Mouse (Mus musculus): ENCODE data around the gene Pkp1. TPM values are rescaled to one million over a fixed set of nuclear protein-coding genes. Genes with fewer than 3 reads are reported as not detected.

Gene Pkp1
- polyA plus RNA-seq, 1 experiment from 2014 or later, result 0.63 TPM

DNA sequence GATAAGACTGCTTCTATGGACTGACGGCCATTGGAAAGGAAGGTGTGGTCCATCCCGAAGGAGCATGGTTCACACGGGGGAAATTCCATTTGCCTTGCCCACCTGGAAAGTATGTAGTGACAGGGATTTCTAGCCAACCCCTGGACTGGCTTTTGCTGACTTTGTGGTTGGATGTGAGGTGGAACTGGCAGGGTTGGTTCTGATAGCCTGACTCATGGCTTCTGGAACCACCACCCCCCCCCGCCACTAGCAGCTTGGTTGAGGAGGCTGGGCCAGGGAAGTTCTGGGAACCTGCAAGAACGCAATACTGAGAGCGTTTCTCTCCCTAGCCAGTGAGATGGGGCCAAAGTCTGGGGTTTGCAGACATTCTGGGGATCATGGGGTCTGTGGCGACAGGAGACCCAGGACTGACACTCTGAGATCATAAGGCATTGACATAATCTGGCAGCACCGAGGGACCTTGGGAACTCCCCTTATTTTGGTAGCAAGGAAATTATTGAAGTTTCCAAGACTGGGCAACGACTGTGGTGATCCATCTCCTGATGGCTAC, 55.1 kb downstream of the Pkp1 start:
- H3K4me1 ChIP-seq, result no peaks in the 10 kb centered on the region
- no peak overlapping the region for H3K4me3 ChIP-seq
- peaks cover 4% of the 10 kb centered on the region; the same call in 1 of the 2 replicates for H3K27me3 ChIP-seq (ENCODE audit: low read depth, poor library complexity, severe bottlenecking)
- no peaks in the 10 kb centered on the region for H3K9me3 ChIP-seq (replicated peaks)
- WGBS, result 88% methylated on average over 9 of the region's 9 CpGs
- DNase-seq (ENCODE audit: low spot score), result no peak
- no peaks in the 10 kb centered on the region for H3K36me3 ChIP-seq
- no peak overlapping the region for H3K27ac ChIP-seq

- H3K27me3 ChIP-seq (ENCODE audit: low read depth, poor library complexity, severe bottlenecking), result peaks cover 4% of the 10 kb centered on the region; the same call in 1 of the 2 replicates
- no peaks in the 10 kb centered on the region for H3K4me1 ChIP-seq
- no peaks in the 10 kb centered on the region for H3K36me3 ChIP-seq
- DNase-seq (ENCODE audit: low spot score), result no peak
- H3K9me3 ChIP-seq (replicated peaks), result no peaks in the 10 kb centered on the region
- H3K27ac ChIP-seq, result no peak overlapping the region
- H3K4me3 ChIP-seq, result no peak overlapping the region
- WGBS, result 80% methylated on average over 5 of the region's 5 CpGs
Measured at GRCm38 (mm10) chr1:135862561-135862960, 56.4 kb downstream of the Pkp1 start.

DNA sequence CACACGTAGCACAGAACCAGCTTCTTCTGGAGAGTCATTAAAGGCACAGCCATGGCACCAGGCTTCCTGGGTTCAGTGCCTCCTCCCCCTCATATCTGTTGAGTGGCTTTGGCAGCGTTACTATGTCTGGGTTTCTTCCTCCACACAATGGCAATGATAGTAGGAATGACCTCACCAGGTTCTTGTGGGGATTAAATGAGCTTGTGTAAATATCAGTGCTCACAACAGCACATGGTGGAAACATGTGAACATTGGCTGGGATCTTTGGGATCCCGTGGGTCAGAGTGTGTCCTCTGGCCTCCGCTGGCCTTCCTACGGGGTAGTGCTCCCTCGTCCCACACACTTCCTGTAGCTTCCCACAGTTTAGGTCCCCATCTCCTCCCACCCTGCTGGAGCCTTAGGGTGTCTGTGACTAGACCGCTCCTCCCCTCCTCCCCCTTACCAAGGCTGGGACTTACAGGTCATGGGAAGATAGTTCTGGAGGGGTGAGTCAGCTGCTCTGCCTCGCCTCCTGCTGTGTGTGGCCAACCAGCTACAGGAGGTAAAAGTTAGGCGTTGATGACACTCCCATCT, 56.9 kb downstream of the Pkp1 start:
- no peaks in the 10 kb centered on the region for H3K9me3 ChIP-seq (replicated peaks)
- H3K27me3 ChIP-seq (ENCODE audit: low read depth, poor library complexity, severe bottlenecking), result peaks cover 4% of the 10 kb centered on the region; the same call in 1 of the 2 replicates
- H3K4me3 ChIP-seq, result no peak overlapping the region
- no peaks in the 10 kb centered on the region for H3K36me3 ChIP-seq
- no peak for DNase-seq (ENCODE audit: low spot score)
- H3K27ac ChIP-seq, result no peak overlapping the region
- no peaks in the 10 kb centered on the region for H3K4me1 ChIP-seq
- WGBS, result 71% methylated on average over 9 of the region's 9 CpGs

DNA sequence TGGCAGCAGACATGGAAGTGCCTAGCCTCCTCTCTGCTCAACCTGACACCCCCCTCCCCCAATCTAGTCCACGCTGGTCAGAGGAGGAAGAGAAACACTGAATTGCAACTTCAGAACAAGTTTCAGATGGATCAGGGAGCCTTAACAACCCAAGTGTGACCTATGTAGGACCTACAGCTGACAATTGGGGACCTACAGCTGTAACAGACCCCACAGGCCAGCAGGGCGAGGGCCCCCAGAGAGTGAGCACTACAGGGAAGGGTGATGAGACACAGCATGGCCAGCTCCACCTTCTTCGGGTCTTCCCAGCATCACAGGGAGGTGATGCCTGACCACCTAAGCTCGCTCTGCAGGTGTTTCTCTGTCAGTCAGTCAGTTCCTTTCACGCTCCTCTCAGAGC, 57.9 kb downstream of the Pkp1 start:
- no peaks in the 10 kb centered on the region for H3K9me3 ChIP-seq (replicated peaks)
- H3K4me1 ChIP-seq, result peaks cover 3% of the 10 kb centered on the region; the same call in 1 of the 2 replicates
- WGBS, result 70% methylated on average over 5 of the region's 5 CpGs
- 0 out of 2 replicates have a peak, but pooled peaks cover 3% of the 10 kb centered on the region for H3K27me3 ChIP-seq (ENCODE audit: low read depth, poor library complexity, severe bottlenecking)
- no peak overlapping the region for H3K27ac ChIP-seq
- H3K36me3 ChIP-seq, result no peaks in the 10 kb centered on the region
- DNase-seq (ENCODE audit: low spot score), result no peak
- no peak overlapping the region for H3K4me3 ChIP-seq

DNA sequence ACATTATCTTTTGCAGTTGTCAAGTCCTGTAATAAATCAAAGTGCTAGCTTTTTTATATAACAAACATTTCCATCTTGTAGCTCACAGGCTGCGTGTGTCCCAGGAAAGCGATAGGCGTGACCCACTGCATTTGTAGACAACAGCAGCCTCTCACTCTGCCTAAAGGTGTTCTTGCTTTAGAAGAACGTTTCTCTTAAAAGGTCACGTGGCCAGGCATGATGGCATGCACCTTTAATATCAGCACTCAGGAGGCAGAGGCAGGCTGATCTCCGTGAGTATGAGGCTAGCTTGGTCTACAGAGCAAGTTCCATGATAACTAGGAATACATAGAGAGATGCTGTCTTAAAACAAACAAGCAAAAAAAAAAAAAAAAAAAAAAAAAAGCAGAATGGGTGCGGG, 60.5 kb downstream of the Pkp1 start:
- no peak for DNase-seq (ENCODE audit: low spot score)
- H3K27ac ChIP-seq, result no peak overlapping the region
- no peaks in the 10 kb centered on the region for H3K27me3 ChIP-seq (ENCODE audit: low read depth, poor library complexity, severe bottlenecking)
- H3K9me3 ChIP-seq (replicated peaks), result no peaks in the 10 kb centered on the region
- H3K4me1 ChIP-seq, result peaks cover 5% of the 10 kb centered on the region; the same call in 1 of the 2 replicates
- H3K4me3 ChIP-seq, result no peak overlapping the region
- 94% methylated on average over 7 of the region's 7 CpGs for WGBS
- H3K36me3 ChIP-seq, result no peaks in the 10 kb centered on the region

DNA sequence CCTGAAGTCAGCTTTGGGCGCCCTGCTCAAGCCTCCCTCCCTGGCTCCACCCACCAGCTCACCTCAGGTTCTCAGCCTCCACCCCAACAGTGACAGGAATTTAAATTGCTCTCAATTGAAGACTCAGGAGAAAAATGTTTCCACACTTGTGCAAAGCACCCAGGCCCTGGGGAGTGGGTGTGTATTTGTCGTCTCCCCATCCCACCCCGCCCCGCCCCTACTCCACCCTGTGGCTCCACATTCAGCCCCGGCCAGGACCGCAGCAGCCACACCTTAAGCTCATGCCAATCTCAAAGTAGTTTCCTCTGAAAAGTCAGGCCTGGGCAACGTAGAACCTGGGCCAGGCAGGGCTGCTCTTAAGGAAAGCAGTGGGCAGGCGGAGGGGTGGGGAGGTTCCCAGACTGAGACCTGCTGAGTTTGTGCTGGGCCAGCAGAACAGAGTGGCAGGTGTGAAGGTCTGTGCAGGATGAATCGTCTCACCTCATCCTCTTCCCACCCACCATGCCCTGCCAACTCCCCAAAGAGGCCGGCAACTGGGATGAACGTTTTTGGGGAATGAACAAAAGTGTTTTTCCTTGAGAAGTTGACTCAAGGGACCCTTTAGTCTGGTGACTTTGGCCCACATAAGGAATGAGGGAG, 61.8 kb downstream of the Pkp1 start:
- Histone ChIP-seq H3K4me1 (peaks cover 9% of the 10 kb centered on the region; the same call in 1 of the 2 replicates), H3K9me3 (replicated peaks) (no peaks in the 10 kb centered on the region), H3K36me3 (no peaks in the 10 kb centered on the region), H3K27ac (0 out of 2 replicates have a peak overlapping the region, but pooled peaks have one; percentile 2), H3K4me3 (no peak overlapping the region), H3K27me3 (ENCODE audit: low read depth, poor library complexity, severe bottlenecking) (no peaks in the 10 kb centered on the region)
- no peak for DNase-seq (ENCODE audit: low spot score)
- WGBS, result 50% methylated on average over 11 of the region's 11 CpGs

GRCm38 (mm10) chr1:135856070-135856469, 62.9 kb downstream of the Pkp1 start:
- no peak overlapping the region for H3K27ac ChIP-seq
- H3K4me1 ChIP-seq, result peaks cover 20% of the 10 kb centered on the region
- 69% methylated on average over 4 of the region's 4 CpGs for WGBS
- no peaks in the 10 kb centered on the region for H3K27me3 ChIP-seq (ENCODE audit: low read depth, poor library complexity, severe bottlenecking)
- H3K9me3 ChIP-seq (replicated peaks), result no peaks in the 10 kb centered on the region
- H3K4me3 ChIP-seq, result no peak overlapping the region
- DNase-seq (ENCODE audit: low spot score), result no peak
- no peaks in the 10 kb centered on the region for H3K36me3 ChIP-seq

GRCm38 (mm10) chr1:135855344-135855687, 63.7 kb downstream of the Pkp1 start:
- DNase-seq (ENCODE audit: low spot score), result no peak
- Histone ChIP-seq H3K27me3 (ENCODE audit: low read depth, poor library complexity, severe bottlenecking) (no peaks in the 10 kb centered on the region), H3K9me3 (replicated peaks) (no peaks in the 10 kb centered on the region), H3K4me1 (peaks cover 22% of the 10 kb centered on the region), H3K36me3 (no peaks in the 10 kb centered on the region), H3K4me3 (no peak overlapping the region), H3K27ac (no peak overlapping the region)
- 95% methylated on average over 1 of the region's 1 CpGs for WGBS

- Histone ChIP-seq H3K9me3 (replicated peaks) (no peaks in the 10 kb centered on the region), H3K36me3 (no peaks in the 10 kb centered on the region), H3K27ac (no peak overlapping the region), H3K4me3 (no peak overlapping the region), H3K27me3 (ENCODE audit: low read depth, poor library complexity, severe bottlenecking) (no peaks in the 10 kb centered on the region), H3K4me1 (peaks cover 22% of the 10 kb centered on the region)
- no peak for DNase-seq (ENCODE audit: low spot score)
- 91% methylated on average over 6 of the region's 6 CpGs for WGBS
Measured at GRCm38 (mm10) chr1:135854591-135855343, 64.2 kb downstream of the Pkp1 start.

- DNase-seq (ENCODE audit: low spot score), result no peak
- 88% methylated on average over 4 of the region's 4 CpGs for WGBS
- peaks cover 22% of the 10 kb centered on the region for H3K4me1 ChIP-seq
- no peak overlapping the region for H3K27ac ChIP-seq
- H3K27me3 ChIP-seq (ENCODE audit: low read depth, poor library complexity, severe bottlenecking), result no peaks in the 10 kb centered on the region
- H3K4me3 ChIP-seq, result no peak overlapping the region
- no peaks in the 10 kb centered on the region for H3K9me3 ChIP-seq (replicated peaks)
- no peaks in the 10 kb centered on the region for H3K36me3 ChIP-seq
Measured at GRCm38 (mm10) chr1:135853200-135853599, 65.8 kb downstream of the Pkp1 start.

DNA sequence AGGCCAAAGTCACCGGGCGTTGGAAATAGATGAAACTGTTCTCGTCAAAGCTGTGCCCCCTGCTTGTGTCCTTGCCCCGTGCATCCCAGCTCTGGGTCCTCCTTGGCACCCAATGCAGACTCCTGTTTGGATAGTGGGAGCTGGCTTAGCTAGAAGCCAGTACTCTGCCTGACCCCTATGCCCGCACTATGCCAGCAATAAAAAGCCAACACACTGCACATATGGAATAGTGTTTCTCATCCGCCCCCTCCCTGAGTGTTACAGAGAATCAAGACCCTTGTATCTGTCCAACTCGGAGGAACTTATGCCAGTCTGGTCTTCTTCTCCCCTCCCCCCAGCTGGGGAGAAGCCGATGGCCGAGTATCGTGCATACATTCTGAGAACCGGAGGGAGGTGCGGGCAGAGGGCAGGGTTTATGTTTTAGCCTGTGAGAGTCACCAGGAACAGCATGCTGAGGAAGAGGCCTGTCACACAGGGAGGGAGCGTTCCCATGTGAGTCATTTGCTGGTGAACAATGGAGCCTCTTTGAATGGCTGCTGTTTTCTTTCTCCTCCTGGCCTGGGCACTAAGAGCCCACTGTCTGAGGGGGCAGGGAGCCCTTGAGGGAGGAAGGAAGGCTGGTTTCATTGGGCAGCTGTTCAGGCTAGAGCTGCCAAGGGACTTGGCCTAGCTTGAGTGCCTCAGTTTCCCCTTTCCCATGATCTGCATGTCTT, 66.8 kb downstream of the Pkp1 start:
- no peaks in the 10 kb centered on the region for H3K27me3 ChIP-seq (ENCODE audit: low read depth, poor library complexity, severe bottlenecking)
- H3K4me1 ChIP-seq, result peaks cover 25% of the 10 kb centered on the region
- no peak for DNase-seq (ENCODE audit: low spot score)
- H3K36me3 ChIP-seq, result no peaks in the 10 kb centered on the region
- H3K9me3 ChIP-seq (replicated peaks), result no peaks in the 10 kb centered on the region
- no peak overlapping the region for H3K4me3 ChIP-seq
- no peak overlapping the region for H3K27ac ChIP-seq
- WGBS, result 79% methylated on average over 13 of the region's 13 CpGs

DNA sequence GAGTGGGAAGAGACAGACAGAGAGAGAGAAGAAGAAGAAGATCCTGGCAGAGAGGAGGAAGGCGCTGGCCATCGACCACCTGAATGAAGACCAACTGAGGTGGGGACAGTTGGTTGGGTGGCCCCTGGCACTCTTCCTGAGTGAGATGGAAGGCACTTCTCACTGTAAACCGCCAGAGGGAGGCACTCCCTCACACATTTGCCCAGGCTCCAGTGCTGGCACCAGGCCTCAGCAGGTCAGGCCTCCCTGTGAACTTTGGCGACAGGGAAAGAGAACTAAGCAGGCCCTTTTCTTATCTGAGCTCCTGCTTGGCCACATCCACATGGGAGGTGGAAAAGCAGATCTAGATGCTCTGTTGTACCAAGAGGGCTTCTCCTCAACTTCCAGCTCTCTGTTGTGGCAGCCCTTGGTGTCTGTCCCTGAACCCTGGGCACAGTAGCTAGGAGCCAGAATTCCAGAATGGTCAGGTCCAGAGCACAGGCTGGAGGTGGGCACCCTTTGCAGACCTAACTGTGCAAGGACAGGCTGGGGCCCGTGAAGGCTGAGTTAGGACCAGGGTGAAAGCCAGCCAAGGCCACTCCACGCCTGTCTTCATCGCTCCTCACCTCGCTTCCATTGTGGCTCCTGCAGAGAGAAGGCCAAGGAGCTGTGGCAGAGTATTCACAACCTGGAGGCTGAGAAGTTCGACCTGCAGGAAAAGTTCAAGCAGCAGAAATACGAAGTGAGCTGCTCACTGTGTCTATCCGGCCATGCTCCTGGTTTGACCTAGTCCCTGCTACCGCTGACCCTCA, 68.1 kb downstream of the Pkp1 start:
- no peaks in the 10 kb centered on the region for H3K36me3 ChIP-seq
- H3K27ac ChIP-seq, result no peak overlapping the region
- peaks cover 20% of the 10 kb centered on the region for H3K4me1 ChIP-seq
- H3K27me3 ChIP-seq (ENCODE audit: low read depth, poor library complexity, severe bottlenecking), result no peaks in the 10 kb centered on the region
- no peak overlapping the region for H3K4me3 ChIP-seq
- DNase-seq (ENCODE audit: low spot score), result peak; percentile 40
- H3K9me3 ChIP-seq (replicated peaks), result no peaks in the 10 kb centered on the region
- 69% methylated on average over 12 of the region's 12 CpGs for WGBS
